Mouse (Mus musculus): Measurements from ENCODE around the gene Mns1. TPM values are rescaled to one million over a fixed set of nuclear protein-coding genes. Genes with fewer than 3 reads are reported as not detected.
"Not testable (repeated sequence)": the region's sequence is repeated elsewhere in the genome, so short reads cannot be mapped to it uniquely, and the experiment has no call there.

The Mns1 gene
- total RNA-seq, 1 experiment from 2014 or later: 156 TPM

DNA sequence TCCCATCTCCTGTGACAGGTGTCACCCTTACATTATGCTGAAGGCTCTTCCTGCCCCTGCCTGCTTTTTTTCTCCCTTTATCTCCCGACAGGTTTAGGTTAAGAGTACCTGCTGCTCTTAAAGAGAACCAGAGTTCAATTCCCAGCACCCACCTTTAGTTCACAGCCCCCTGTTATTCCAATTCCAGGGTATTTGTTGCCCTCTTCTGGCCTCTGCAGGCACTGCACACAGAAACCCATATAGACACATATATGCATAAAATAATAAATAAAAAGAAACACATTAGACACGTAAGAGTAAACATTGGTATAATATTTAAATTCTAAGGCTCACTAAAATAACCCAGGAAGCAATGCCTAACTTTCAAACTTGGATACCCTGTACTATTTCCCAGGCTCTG lies 15.1 kb upstream of the Mns1 start:
- ATAC-seq (replicated peaks; ENCODE audit: low read depth, poor library complexity, severe bottlenecking): no peak

DNA sequence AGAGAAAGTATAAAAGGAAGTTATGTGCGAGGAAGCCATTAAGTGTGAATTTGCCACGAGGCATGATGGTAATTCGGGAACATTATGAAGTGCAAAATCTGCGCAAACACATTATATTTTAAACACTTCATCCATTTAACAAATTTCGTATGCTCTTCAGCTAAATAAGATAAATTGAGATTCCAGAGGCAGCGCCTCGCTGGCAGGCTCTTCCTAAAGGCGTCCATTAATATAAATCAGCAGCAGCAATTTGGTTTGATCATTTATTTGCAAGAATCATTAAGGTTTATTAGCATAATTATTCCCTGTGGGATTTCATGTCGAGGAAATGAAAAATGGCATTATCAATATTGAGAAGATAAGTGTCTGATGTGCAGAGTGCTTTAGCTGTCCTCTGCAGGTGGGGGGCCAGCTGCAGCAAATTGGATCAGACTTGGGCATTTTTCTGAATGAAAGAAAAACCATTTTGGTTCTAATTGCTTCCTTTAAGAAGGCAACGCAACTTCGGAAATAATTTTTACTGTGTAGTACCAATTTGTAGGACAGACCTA lies 12.4 kb upstream of the Mns1 start:
- ATAC-seq (replicated peaks; ENCODE audit: low read depth, poor library complexity, severe bottlenecking): no peak

DNA sequence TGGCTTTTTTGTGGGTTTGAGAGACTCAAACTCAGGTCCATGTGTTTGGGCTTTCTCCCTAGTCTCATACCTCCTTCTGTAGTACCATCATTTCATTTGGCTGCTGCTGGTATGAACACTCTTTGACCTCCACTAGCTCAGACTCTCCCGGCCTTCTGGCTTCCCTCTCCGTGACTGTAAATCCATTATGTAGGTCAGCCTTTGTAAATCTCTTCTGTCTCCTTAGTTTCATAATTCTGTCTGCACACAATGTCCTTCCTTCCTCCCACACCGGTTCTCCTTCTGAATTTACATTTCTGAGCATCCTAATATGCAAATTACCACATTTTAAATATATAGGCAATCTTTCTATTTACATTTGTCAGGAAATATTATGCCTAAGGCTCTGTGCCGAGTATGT lies 9.9 kb upstream of the Mns1 start:
- no peak for ATAC-seq (replicated peaks; ENCODE audit: low read depth, poor library complexity, severe bottlenecking)

DNA sequence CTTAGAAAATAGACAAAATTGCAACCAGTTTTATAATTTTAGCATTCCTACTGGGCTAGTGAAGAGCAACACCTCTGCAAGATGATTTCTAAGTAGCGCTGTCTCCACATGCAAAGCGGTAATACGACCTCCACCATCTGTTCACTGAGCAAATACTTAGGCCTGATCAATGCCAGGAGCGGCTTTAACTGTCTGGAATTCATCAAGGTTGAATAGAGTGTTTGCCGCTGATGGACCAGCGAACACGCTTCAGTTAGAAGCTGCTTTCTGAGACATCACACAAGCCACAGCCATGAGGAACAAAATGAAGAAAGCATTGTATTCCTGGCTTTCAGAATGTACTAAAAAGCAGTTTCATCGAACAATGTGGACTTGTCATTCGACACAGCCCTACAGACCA lies 2.9 kb upstream of the Mns1 start:
- ATAC-seq (replicated peaks; ENCODE audit: low read depth, poor library complexity, severe bottlenecking): no peak

DNA sequence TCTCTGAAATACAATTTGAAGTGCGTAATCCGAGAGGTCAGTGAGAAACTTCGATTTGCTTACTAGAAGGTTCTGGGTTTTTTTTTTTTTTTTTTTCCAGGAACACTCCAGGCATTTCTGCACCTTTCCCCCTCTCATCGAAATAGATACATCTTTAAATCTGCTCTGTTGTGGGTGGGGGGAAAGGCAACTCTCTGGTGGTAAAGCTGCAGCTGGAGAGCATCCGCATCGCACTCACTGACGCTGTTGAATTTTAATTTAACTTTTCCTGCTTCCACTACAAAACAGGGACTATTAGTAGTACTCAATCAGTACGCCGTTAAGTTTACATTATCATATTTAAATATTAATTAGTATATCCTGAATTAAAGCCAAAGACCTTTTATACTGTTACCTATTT lies 938 bp downstream of the Mns1 start:
- no peak for ATAC-seq (replicated peaks; ENCODE audit: low read depth, poor library complexity, severe bottlenecking)

- no peak for ATAC-seq (replicated peaks; ENCODE audit: low read depth, poor library complexity, severe bottlenecking)
Measured at GRCm38 (mm10) chr9:72440358-72440757, 2.5 kb downstream of the Mns1 start.

- peak; percentile 20; the same call in 1 of the 2 replicates for ATAC-seq (replicated peaks; ENCODE audit: low read depth, poor library complexity, severe bottlenecking)
Measured at GRCm38 (mm10) chr9:72440948-72441926, 3.4 kb downstream of the Mns1 start.

- ATAC-seq (replicated peaks; ENCODE audit: low read depth, poor library complexity, severe bottlenecking): no peak
Measured at GRCm38 (mm10) chr9:72441927-72442715, 4.3 kb downstream of the Mns1 start.

GRCm38 (mm10) chr9:72448026-72448425 lies 10.2 kb downstream of the Mns1 start:
- peak; percentile 67 for ATAC-seq (replicated peaks; ENCODE audit: low read depth, poor library complexity, severe bottlenecking)

DNA sequence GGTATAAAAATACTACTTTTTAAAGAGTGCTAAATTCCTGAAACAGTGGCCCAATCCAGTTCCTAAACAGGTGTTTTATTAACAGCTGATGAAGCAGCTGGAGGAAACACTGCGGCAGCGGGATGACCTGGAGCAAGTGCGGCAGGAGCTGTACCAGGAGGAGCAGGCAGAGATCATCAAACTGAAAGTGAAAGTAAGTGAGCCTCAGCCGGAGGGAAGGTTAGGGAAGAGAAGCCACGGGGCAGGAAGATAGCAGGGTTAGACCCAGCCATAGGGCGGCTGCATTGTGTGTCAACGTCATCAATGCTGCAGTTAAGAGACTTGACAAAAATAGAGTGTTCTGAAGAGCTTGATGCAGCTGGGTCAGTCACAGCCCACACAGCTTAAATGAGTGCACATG lies 11.6 kb downstream of the Mns1 start:
- ATAC-seq (replicated peaks; ENCODE audit: low read depth, poor library complexity, severe bottlenecking): peak; percentile 91

DNA sequence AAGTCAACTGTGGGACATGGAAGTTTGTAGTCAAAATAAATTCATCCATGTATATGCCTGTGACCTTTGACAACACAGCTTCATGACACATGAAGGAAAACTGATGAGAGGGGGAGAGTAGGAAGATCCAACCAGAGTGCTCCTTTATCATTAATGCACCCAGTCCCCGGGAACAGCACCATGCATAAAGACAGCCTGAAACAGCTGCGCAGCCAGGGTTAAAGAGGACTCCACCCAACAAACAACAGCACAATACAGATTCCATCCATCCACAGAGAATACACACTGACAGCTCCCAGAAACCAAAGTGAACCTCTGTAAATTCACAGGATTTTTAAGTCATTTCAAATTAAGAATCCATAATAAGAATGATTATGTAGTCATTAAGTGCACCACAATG lies 12.0 kb downstream of the Mns1 start:
- ATAC-seq (replicated peaks; ENCODE audit: low read depth, poor library complexity, severe bottlenecking): no peak

GRCm38 (mm10) chr9:72450363-72450762 lies 12.6 kb downstream of the Mns1 start:
- ATAC-seq (replicated peaks; ENCODE audit: low read depth, poor library complexity, severe bottlenecking): no peak

DNA sequence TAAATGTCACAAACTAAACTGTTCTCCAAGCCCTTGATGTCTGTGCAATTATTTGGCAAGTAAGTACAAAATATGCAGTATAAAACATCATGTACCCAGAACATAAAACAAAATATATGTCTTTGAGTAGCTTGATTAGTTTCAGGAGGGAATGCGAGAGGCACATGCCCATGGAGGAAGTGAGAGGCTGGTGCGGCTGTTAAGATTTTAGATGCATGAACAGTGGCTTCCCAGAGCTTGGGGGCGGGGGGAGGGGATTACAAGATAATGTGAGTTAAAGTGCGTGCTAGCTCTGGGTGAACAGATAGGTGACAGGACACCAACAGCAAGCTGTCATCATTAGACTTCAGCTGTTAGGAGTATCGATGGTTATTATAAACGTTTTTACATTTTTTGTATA lies 13.3 kb downstream of the Mns1 start:
- no peak for ATAC-seq (replicated peaks; ENCODE audit: low read depth, poor library complexity, severe bottlenecking)

- not testable (repeated sequence) for ATAC-seq (replicated peaks; ENCODE audit: low read depth, poor library complexity, severe bottlenecking)
Measured at GRCm38 (mm10) chr9:72454281-72454680, 16.5 kb downstream of the Mns1 start.

DNA sequence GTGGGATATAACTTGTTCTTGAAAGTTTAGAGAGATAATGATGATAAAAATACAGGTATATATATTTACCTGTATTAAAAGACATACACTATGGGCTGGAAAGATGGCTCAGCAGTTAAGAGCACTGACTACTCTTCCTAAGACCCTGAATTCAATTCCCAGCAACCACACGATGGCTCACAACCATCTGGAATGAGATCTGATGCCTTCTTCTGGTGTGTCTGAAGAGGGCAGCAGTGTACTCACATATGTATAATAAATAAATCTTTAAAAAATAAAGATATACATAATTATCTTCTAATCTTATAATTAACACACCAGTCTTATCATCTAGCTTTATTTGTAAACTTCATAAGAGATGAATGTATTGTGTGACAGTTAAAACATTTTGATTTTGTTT lies 18.6 kb downstream of the Mns1 start:
- ATAC-seq (replicated peaks; ENCODE audit: low read depth, poor library complexity, severe bottlenecking): no peak

GRCm38 (mm10) chr9:72458233-72458632 lies 20.4 kb downstream of the Mns1 start:
- ATAC-seq (replicated peaks; ENCODE audit: low read depth, poor library complexity, severe bottlenecking): peak; percentile 93

DNA sequence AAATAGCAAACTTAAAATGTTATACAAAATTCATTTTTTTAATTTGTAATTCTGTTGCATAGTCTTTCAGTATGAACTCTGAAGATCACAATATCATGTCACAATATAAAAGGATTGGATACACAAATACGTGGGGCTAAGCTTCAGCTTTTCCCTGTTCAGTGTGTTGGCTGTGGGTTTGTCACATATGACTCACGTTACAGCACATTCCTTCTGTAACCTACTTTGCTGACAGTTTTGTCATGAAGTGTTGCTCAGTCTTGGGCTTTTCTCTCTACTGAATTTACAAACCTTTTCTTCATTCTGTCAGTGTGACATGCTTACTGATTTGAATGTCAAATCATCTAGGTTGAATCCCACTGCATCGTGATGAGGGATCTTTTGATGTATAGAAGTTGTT lies 21.9 kb downstream of the Mns1 start:
- ATAC-seq (replicated peaks; ENCODE audit: low read depth, poor library complexity, severe bottlenecking): no peak

DNA sequence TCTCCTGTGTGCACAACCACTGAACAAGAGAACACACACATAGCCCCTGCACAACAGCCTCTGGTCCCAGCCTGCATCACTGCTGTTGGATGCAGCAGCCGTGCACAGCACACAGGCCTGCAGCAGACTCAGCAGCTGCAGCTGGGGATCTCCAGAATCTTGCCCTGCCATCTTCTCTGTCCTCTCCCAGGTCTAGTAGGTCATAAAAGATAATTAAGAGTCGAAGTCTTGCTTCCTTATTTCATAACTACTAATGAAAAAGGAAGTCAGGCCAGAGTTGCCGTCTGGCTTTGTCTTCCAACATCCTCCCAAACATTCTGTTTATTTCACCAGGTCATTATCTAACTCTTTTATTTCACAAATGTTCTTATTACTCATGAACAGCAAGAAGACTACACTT lies 23.0 kb downstream of the Mns1 start:
- no peak for ATAC-seq (replicated peaks; ENCODE audit: low read depth, poor library complexity, severe bottlenecking)

- no peak for ATAC-seq (replicated peaks; ENCODE audit: low read depth, poor library complexity, severe bottlenecking)
Measured at GRCm38 (mm10) chr9:72462427-72462826, 24.6 kb downstream of the Mns1 start.

- ATAC-seq (replicated peaks; ENCODE audit: low read depth, poor library complexity, severe bottlenecking): no peak
Measured at GRCm38 (mm10) chr9:72464806-72465205, 27.0 kb downstream of the Mns1 start.

GRCm38 (mm10) chr9:72465754-72466181 lies 28.0 kb downstream of the Mns1 start:
- ATAC-seq (replicated peaks; ENCODE audit: low read depth, poor library complexity, severe bottlenecking): peak; percentile 79

All from common myeloid progenitor, adult 5-6 weeks (primary cell).